Mouse (Mus musculus): Measurements from ENCODE around the gene Hipk1. TPM values are rescaled to one million over a fixed set of nuclear protein-coding genes. Genes with fewer than 3 reads are reported as not detected.

Gene Hipk1
- polyA plus RNA-seq, 1 experiment = 58.1 TPM

DNA sequence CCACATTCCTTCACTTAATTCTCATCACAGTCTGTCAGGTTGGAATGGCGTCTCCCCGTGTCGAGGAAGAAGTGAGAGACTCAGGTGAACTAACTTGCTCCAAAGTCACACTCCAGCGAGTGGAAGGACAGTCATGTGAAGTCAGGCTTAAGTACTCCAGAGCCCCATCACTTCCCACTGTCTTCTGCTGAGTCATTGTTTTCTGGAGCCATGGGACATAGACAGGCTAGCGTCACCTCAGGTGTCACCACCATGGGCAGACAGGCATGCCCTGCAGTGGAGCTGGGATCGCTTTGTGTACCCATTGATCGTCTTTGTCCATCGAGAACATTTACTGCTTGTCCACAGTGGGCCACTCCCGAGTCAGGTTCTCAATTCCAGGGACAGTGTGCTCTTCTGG, 61.5 kb downstream of the Hipk1 start:
- Histone ChIP-seq H3K4me3 (ENCODE audit: insufficient read depth, low read depth, low read length) (no peak overlapping the region), H3K27ac (ENCODE audit: insufficient read depth, low read depth, low read length) (no peak overlapping the region), H3K36me3 (ENCODE audit: control insufficient read depth, insufficient read depth, low read length) (no peaks in the 10 kb centered on the region), H3K27me3 (replicated peaks; ENCODE audit: control insufficient read depth, insufficient read depth, low read length) (no peaks in the 10 kb centered on the region; the same call in 1 of the 2 replicates), H3K4me1 (ENCODE audit: control insufficient read depth, insufficient read depth, low read length) (no peaks in the 10 kb centered on the region)
- WGBS = 75% methylated on average over 9 of the region's 9 CpGs
- no peak for TF ChIP-seq CTCF (conservative IDR thresholded peaks at IDR 0.05; ENCODE audit: insufficient read depth, insufficient read length, low read depth, low read length)
- TF ChIP-seq POLR2A (IDR thresholded peaks at IDR 0.05; ENCODE audit: low read depth, low read length) = no peak
- DNase-seq = no peak

DNA sequence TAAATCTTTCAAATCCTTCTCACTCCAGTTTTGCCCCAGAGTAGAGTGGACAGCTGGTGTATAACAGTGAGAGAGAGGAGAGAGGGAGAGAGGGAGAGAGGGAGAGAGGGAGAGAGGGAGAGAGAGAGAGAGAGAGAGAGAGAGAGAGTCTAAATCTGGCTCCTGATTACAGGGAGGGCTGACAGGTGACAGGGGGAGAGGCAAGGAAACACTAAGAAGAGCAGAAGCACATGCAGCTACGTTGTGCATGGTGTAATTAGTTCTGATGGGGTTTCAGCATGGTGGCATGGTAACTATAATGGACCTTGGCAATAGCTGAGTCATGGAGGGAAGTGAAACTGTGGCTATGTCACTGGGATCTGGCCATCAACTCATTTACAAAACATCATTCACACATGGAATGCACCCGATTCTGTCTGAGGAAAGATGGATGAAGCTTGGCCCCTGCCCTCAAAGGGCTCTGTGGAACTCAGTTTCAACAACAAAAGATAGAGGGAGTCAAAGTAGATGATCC, 63.5 kb downstream of the Hipk1 start:
- DNase-seq = no peak

DNA sequence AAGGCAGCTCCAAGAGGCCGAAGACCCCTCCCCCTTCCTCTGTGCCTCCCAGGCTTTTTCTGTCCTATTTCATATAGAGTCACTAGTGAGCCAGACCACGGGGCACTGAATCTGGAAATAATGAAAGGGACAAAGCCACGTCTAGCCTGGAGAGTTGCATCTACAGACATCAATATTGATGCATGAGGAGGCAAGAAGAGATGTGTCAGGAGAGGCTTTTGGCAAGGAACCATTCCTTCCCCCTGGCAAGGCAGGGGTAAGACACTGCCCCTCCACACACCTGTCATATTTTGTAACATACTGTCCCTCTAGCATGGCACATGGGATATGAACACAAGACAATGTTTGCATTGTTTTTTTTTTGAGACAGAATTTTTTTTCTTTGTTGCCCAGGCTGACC, 64.7 kb downstream of the Hipk1 start:
- 73% methylated on average over 3 of the region's 3 CpGs for WGBS
- no peak for DNase-seq
- TF ChIP-seq POLR2A (IDR thresholded peaks at IDR 0.05; ENCODE audit: low read depth, low read length) (no peak), CTCF (conservative IDR thresholded peaks at IDR 0.05; ENCODE audit: insufficient read depth, insufficient read length, low read depth, low read length) (no peak)
- Histone ChIP-seq H3K27me3 (replicated peaks; ENCODE audit: control insufficient read depth, insufficient read depth, low read length) (no peaks in the 10 kb centered on the region; the same call in 1 of the 2 replicates), H3K4me3 (ENCODE audit: insufficient read depth, low read depth, low read length) (no peak overlapping the region), H3K36me3 (ENCODE audit: control insufficient read depth, insufficient read depth, low read length) (no peaks in the 10 kb centered on the region), H3K27ac (ENCODE audit: insufficient read depth, low read depth, low read length) (no peak overlapping the region), H3K4me1 (ENCODE audit: control insufficient read depth, insufficient read depth, low read length) (no peaks in the 10 kb centered on the region)

More for the DNA sequence above, 63.5 kb downstream of the Hipk1 start:
- H3K27me3 ChIP-seq (replicated peaks; ENCODE audit: control insufficient read depth, insufficient read depth, low read length) = no peaks in the 10 kb centered on the region; the same call in 1 of the 2 replicates
- H3K4me1 ChIP-seq (ENCODE audit: control insufficient read depth, insufficient read depth, low read length) = no peaks in the 10 kb centered on the region
- TF ChIP-seq POLR2A (IDR thresholded peaks at IDR 0.05; ENCODE audit: low read depth, low read length) = no peak
- no peak for TF ChIP-seq CTCF (conservative IDR thresholded peaks at IDR 0.05; ENCODE audit: insufficient read depth, insufficient read length, low read depth, low read length)
- no peak overlapping the region for H3K4me3 ChIP-seq (ENCODE audit: insufficient read depth, low read depth, low read length)
- H3K27ac ChIP-seq (ENCODE audit: insufficient read depth, low read depth, low read length) = no peak overlapping the region
- WGBS = 43% methylated on average over 2 of the region's 2 CpGs
- no peaks in the 10 kb centered on the region for H3K36me3 ChIP-seq (ENCODE audit: control insufficient read depth, insufficient read depth, low read length)

DNA sequence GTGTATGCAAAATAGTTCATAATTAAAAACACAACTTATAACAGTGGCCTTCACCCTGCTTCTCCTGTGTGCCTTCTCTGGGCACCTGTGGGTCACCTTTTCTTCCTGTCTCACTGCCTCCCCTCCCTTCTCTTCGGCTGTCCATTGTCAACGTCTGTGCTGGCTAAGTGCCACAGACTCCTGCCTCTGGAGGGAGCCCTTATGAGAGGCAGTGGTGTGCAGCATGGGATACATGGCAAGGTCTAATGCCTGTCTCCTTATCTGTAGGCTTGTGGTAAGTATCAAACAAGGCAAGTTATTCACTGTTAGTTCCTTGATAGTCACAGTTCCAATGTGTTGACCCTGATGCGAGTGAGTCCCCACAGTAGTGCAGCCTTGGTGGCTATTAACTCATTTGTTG, 67.2 kb downstream of the Hipk1 start:
- no peak for TF ChIP-seq POLR2A (IDR thresholded peaks at IDR 0.05; ENCODE audit: low read depth, low read length)
- no peak for TF ChIP-seq CTCF (conservative IDR thresholded peaks at IDR 0.05; ENCODE audit: insufficient read depth, insufficient read length, low read depth, low read length)
- 40% methylated on average over 3 of the region's 3 CpGs for WGBS

DNA sequence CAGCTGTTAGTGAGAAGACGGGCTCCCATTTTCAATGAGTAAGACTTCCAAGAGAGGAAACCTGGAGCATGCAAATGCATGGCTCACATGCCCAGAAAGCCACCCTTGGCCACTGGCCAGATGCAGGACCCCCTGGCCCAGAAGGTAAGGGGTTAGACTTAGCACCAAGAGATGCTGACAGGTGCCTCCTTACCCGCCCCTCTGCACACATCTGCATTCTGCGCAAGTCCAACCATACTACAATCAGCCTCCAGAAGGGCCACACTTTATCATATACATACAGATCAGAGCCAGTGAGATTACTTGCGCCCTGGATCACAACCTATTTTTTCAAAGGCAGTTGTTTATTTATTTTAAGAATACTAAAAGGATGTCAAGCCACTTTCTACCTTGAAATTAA, 72.6 kb downstream of the Hipk1 start:
- TF ChIP-seq CTCF (conservative IDR thresholded peaks at IDR 0.05; ENCODE audit: insufficient read depth, insufficient read length, low read depth, low read length) = no peak
- TF ChIP-seq POLR2A (IDR thresholded peaks at IDR 0.05; ENCODE audit: low read depth, low read length) = no peak
- no peaks in the 10 kb centered on the region for H3K27me3 ChIP-seq (replicated peaks; ENCODE audit: control insufficient read depth, insufficient read depth, low read length)
- no peak overlapping the region for H3K27ac ChIP-seq (ENCODE audit: insufficient read depth, low read depth, low read length)
- no peaks in the 10 kb centered on the region for H3K4me1 ChIP-seq (ENCODE audit: control insufficient read depth, insufficient read depth, low read length)
- no peak overlapping the region for H3K4me3 ChIP-seq (ENCODE audit: insufficient read depth, low read depth, low read length)
- WGBS = 84% methylated on average over 4 of the region's 4 CpGs
- DNase-seq = no peak
- H3K36me3 ChIP-seq (ENCODE audit: control insufficient read depth, insufficient read depth, low read length) = no peaks in the 10 kb centered on the region

More for the DNA sequence above, 67.2 kb downstream of the Hipk1 start:
- DNase-seq = no peak
- Histone ChIP-seq H3K4me3 (ENCODE audit: insufficient read depth, low read depth, low read length) (no peak overlapping the region), H3K27ac (ENCODE audit: insufficient read depth, low read depth, low read length) (no peak overlapping the region), H3K27me3 (replicated peaks; ENCODE audit: control insufficient read depth, insufficient read depth, low read length) (no peaks in the 10 kb centered on the region; the same call in 1 of the 2 replicates), H3K36me3 (ENCODE audit: control insufficient read depth, insufficient read depth, low read length) (no peaks in the 10 kb centered on the region), H3K4me1 (ENCODE audit: control insufficient read depth, insufficient read depth, low read length) (no peaks in the 10 kb centered on the region)

DNA sequence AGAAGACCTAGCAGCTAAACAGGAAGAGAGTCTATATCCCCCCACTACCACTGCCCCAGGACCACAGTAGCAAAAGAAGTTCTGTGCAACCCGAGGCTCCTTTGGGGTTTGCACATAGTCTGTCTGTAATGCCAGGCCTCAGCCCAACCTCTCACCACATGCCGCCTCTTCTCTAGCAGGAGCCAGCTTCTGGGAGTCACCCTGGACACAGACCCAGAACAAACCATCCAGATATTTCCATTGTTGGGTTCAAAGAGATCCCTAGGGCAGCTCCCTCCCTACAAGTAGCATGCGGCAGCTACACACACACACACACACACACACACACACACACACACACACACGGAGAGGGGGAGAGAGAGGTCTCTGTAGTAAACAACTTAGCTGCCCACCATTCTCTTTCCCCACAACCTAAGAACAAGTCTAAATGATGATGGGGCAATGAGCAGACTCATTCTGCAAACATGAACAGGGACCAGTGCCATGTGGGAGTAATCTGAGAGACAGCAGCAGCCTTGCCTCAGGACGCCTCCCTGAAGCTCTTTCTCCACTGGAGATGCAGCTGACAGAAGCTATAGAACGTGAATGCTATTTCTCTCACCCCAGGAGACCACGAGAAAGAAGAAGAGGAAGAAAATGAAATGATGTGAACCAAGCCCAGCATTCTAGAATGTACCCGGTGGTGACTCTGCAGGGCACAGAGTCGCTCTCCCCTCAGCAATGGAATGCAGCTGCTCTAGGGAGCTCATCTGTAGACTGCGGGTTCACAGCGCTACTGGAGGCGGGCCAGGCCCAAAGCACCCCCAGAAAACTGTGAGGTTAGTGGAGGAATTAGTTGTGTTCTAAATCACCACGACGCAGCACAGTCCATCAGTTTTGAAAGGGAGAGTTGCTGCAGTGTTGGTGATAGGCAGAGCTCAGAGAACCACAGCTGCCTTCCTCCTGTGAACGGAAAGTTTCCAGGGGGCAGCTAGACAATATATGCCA, 74.3 kb downstream of the Hipk1 start:
- 56% methylated on average over 15 of the region's 15 CpGs for WGBS
- no peak for DNase-seq
- Histone ChIP-seq H3K27me3 (replicated peaks; ENCODE audit: control insufficient read depth, insufficient read depth, low read length) (no peaks in the 10 kb centered on the region), H3K4me1 (ENCODE audit: control insufficient read depth, insufficient read depth, low read length) (no peaks in the 10 kb centered on the region), H3K27ac (ENCODE audit: insufficient read depth, low read depth, low read length) (0 out of 2 replicates have a peak overlapping the region, but pooled peaks have one; percentile 35), H3K4me3 (ENCODE audit: insufficient read depth, low read depth, low read length) (no peak overlapping the region), H3K36me3 (ENCODE audit: control insufficient read depth, insufficient read depth, low read length) (no peaks in the 10 kb centered on the region)
- TF ChIP-seq POLR2A (IDR thresholded peaks at IDR 0.05; ENCODE audit: low read depth, low read length) (no peak), CTCF (conservative IDR thresholded peaks at IDR 0.05; ENCODE audit: insufficient read depth, insufficient read length, low read depth, low read length) (no peak)
